Mouse (Mus musculus): ENCODE measurements around the gene Smbd1.

DNA sequence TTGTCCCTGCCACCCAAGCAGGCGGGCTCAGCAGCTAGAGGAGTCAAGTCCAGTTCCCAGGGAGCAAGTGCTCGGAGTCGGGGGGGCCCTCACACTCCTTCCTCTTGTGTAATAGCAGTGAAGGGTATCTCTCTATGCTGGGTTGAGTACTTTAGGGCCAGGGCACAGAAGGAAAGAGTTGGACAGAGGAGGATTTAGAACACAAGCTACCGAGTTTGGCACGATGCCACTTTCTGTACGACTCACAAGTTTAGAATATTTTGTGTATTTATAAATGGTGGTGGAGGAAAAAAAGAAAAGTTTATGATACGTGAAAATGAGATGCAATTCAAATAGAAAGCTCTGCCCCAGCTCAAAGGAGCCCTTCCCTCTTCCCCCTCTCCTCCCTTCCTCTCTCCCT lies 5.1 kb downstream of the Smbd1 start:
- TF ChIP-seq CTCF (IDR thresholded peaks at IDR 0.05; ENCODE audit: control insufficient read depth, insufficient read depth, insufficient read length) (no peak), USF1 (IDR thresholded peaks at IDR 0.05; ENCODE audit: low read depth) (no peak), CEBPB (IDR thresholded peaks at IDR 0.05; ENCODE audit: low read depth) (no peak), MYOG (IDR thresholded peaks at IDR 0.05; ENCODE audit: control insufficient read depth, extremely low read depth, insufficient read length) (no peak)

Measured in C2C12 (cell line).